Mouse (Mus musculus) ZHBTc4 (cell line): ENCODE data around the gene Tyrobp.
A peak's percentile ranks its signal among the peaks of the same experiment; 100 is the strongest.

ENCODE experiments used
- DNase-seq: peaks from one replicate; pipeline ENCODE4 v3.0.0-alpha.2; 2011; ENCODE audit warnings: low read depth, low spot score

Tyrobp gene

GRCm38 (mm10) chr7:30423071-30423641 lies 9.6 kb downstream of the Tyrobp start:
- no peak for DNase-seq

- DNase-seq, result no peak
Observed at GRCm38 (mm10) chr7:30429327-30429726, 15.8 kb downstream of the Tyrobp start.

GRCm38 (mm10) chr7:30430191-30430590 lies 16.6 kb downstream of the Tyrobp start:
- no peak for DNase-seq

- DNase-seq, result peak; percentile 64
Observed at GRCm38 (mm10) chr7:30431793-30432192, 18.2 kb downstream of the Tyrobp start.

GRCm38 (mm10) chr7:30434238-30434637 lies 20.7 kb downstream of the Tyrobp start:
- DNase-seq, result peak; percentile 80

GRCm38 (mm10) chr7:30434701-30435100 lies 21.1 kb downstream of the Tyrobp start:
- peak; percentile 41 for DNase-seq

- peak; percentile 67 for DNase-seq
Observed at GRCm38 (mm10) chr7:30435156-30435555, 21.6 kb downstream of the Tyrobp start.

- peak; percentile 95 for DNase-seq
Observed at GRCm38 (mm10) chr7:30436879-30437278, 23.3 kb downstream of the Tyrobp start.

- no peak for DNase-seq
Observed at GRCm38 (mm10) chr7:30439734-30440133, 26.2 kb downstream of the Tyrobp start.

GRCm38 (mm10) chr7:30440697-30441096 lies 27.1 kb downstream of the Tyrobp start:
- DNase-seq, result peak; percentile 88

- DNase-seq, result peak; percentile 87
Observed at GRCm38 (mm10) chr7:30443696-30444095, 30.1 kb downstream of the Tyrobp start.

- DNase-seq, result peak; percentile 91
Observed at GRCm38 (mm10) chr7:30444154-30444970, 30.8 kb downstream of the Tyrobp start.

GRCm38 (mm10) chr7:30444971-30445751 lies 31.6 kb downstream of the Tyrobp start, which contains the start of gene Aplp1:
Gene Aplp1, minus strand, starts transcription at chr7:30445535.
- DNase-seq, result peak; percentile 76

GRCm38 (mm10) chr7:30450241-30450640 lies 36.7 kb downstream of the Tyrobp start:
- DNase-seq, result no peak

GRCm38 (mm10) chr7:30453327-30453726 lies 39.8 kb downstream of the Tyrobp start:
- no peak for DNase-seq

GRCm38 (mm10) chr7:30453766-30454165 lies 40.2 kb downstream of the Tyrobp start:
- peak; percentile 86 for DNase-seq

GRCm38 (mm10) chr7:30454259-30454658 lies 40.7 kb downstream of the Tyrobp start:
- DNase-seq, result peak; percentile 35

- no peak for DNase-seq
Observed at GRCm38 (mm10) chr7:30456487-30456886, 42.9 kb downstream of the Tyrobp start.

- DNase-seq, result peak; percentile 41
Observed at GRCm38 (mm10) chr7:30456911-30457628, 43.5 kb downstream of the Tyrobp start.

- DNase-seq, result peak; percentile 46
Observed at GRCm38 (mm10) chr7:30457629-30458330, 44.2 kb downstream of the Tyrobp start, which contains the start of the genes Kirrel2 and Nphs1. Gene Kirrel2, minus strand, starts transcription at chr7:30457690. Gene Nphs1, plus strand, starts transcription at chr7:30458315.

- no peak for DNase-seq
Observed at GRCm38 (mm10) chr7:30459484-30459883, 45.9 kb downstream of the Tyrobp start.
